Mouse (Mus musculus): ENCODE results near the gene Suds3. TPM values are rescaled to one million over a fixed set of nuclear protein-coding genes. Genes with fewer than 3 reads are reported as not detected.

The Suds3 gene
- total RNA-seq, 2 experiments from 2014 or later: 100 to 109 TPM

- DNase-seq: no peak
Observed at GRCm38 (mm10) chr5:117136570-117136969, 20.7 kb upstream of the Suds3 start.

- DNase-seq: peak; percentile 61
Observed at GRCm38 (mm10) chr5:117135869-117136268, 20.0 kb upstream of the Suds3 start.

GRCm38 (mm10) chr5:117134889-117135456 is 19.1 kb upstream of the Suds3 start:
- no peak for DNase-seq

GRCm38 (mm10) chr5:117134066-117134888 is 18.4 kb upstream of the Suds3 start:
- DNase-seq: peak; percentile 27

GRCm38 (mm10) chr5:117133446-117134065 is 17.6 kb upstream of the Suds3 start:
- no peak for DNase-seq

GRCm38 (mm10) chr5:117130726-117131125 is 14.8 kb upstream of the Suds3 start:
- no peak for DNase-seq

GRCm38 (mm10) chr5:117127051-117127450 is 11.1 kb upstream of the Suds3 start:
- no peak for DNase-seq

GRCm38 (mm10) chr5:117125482-117126346 is 9.8 kb upstream of the Suds3 start:
- no peak for DNase-seq

GRCm38 (mm10) chr5:117123840-117124239 is 7.9 kb upstream of the Suds3 start:
- DNase-seq: no peak

GRCm38 (mm10) chr5:117123102-117123501 is 7.2 kb upstream of the Suds3 start:
- DNase-seq: no peak

- DNase-seq: peak; percentile 43
Observed at GRCm38 (mm10) chr5:117121657-117122056, 5.7 kb upstream of the Suds3 start.

GRCm38 (mm10) chr5:117120489-117121466 is 4.9 kb upstream of the Suds3 start:
- DNase-seq: peak; percentile 36

- peak; percentile 100 for DNase-seq
Observed at GRCm38 (mm10) chr5:117119777-117120488, 4.0 kb upstream of the Suds3 start, which contains the start of gene Taok3. Gene Taok3, plus strand, starts transcription at chr5:117120129.

GRCm38 (mm10) chr5:117118850-117119249 is 2.9 kb upstream of the Suds3 start:
- DNase-seq: no peak

- no peak for DNase-seq
Observed at GRCm38 (mm10) chr5:117118220-117118619, 2.3 kb upstream of the Suds3 start.

GRCm38 (mm10) chr5:117117716-117118115 is 1.8 kb upstream of the Suds3 start:
- no peak for DNase-seq

GRCm38 (mm10) chr5:117117241-117117640 is 1.3 kb upstream of the Suds3 start:
- peak; percentile 24 for DNase-seq

GRCm38 (mm10) chr5:117116660-117117059 is 747 bp upstream of the Suds3 start:
- no peak for DNase-seq

GRCm38 (mm10) chr5:117115193-117115767 is 633 bp downstream of the Suds3 start:
- peak; percentile 66 for DNase-seq

Data from adrenal gland, postnatal 10 days (tissue).